Mouse (Mus musculus) thymus, postnatal 36 days (tissue): Measurements from ENCODE around the gene Flcn.

Source experiments
- DNase-seq, 2 experiments: peaks; one replicate each; pipeline ENCODE4 v3.0.0; 2022; ENCODE audit warnings: mixed read lengths in 2 of 2

The Flcn gene

GRCm38 (mm10) chr11:59805256-59805655 lies 4.6 kb downstream of the Flcn start:
- no peak for DNase-seq

- no peak for DNase-seq
These were observed 5.3 kb downstream of the Flcn start for GRCm38 (mm10) chr11:59804409-59805110.

GRCm38 (mm10) chr11:59803516-59803915 lies 6.3 kb downstream of the Flcn start:
- no peak for DNase-seq

GRCm38 (mm10) chr11:59801881-59802280 lies 7.9 kb downstream of the Flcn start:
- DNase-seq, result no peak

- no peak for DNase-seq
These were observed 9.4 kb downstream of the Flcn start for GRCm38 (mm10) chr11:59800412-59800811.

- DNase-seq, result no peak
These were observed 16.4 kb downstream of the Flcn start for GRCm38 (mm10) chr11:59793390-59793789.

GRCm38 (mm10) chr11:59789311-59789710 lies 20.5 kb downstream of the Flcn start:
- DNase-seq, result no peak

GRCm38 (mm10) chr11:59787199-59787781 lies 22.5 kb downstream of the Flcn start, which contains the start of gene Pld6:
TSS of gene Pld6 (minus strand) at chr11:59787645.
- peak; percentile 64 to 67 for DNase-seq

- DNase-seq, result no peak
These were observed 23.2 kb downstream of the Flcn start for GRCm38 (mm10) chr11:59786444-59787198.

GRCm38 (mm10) chr11:59783591-59783990 lies 26.2 kb downstream of the Flcn start:
- no peak for DNase-seq

GRCm38 (mm10) chr11:59782091-59782590 lies 27.7 kb downstream of the Flcn start:
- DNase-seq, result no peak

- DNase-seq, result no peak
These were observed 29.6 kb downstream of the Flcn start for GRCm38 (mm10) chr11:59780241-59780640.

GRCm38 (mm10) chr11:59779406-59779805 lies 30.4 kb downstream of the Flcn start:
- no peak for DNase-seq

- no peak for DNase-seq
These were observed 31.0 kb downstream of the Flcn start for GRCm38 (mm10) chr11:59778874-59779223.

GRCm38 (mm10) chr11:59778181-59778873 lies 31.5 kb downstream of the Flcn start:
- DNase-seq, result peak; percentile 79 to 81

- no peak for DNase-seq
These were observed 32.6 kb downstream of the Flcn start for GRCm38 (mm10) chr11:59777259-59777658.

- DNase-seq, result no peak
These were observed 34.2 kb downstream of the Flcn start for GRCm38 (mm10) chr11:59775435-59776148.

GRCm38 (mm10) chr11:59774522-59774921 lies 35.3 kb downstream of the Flcn start:
- no peak for DNase-seq

- no peak for DNase-seq
These were observed 36.9 kb downstream of the Flcn start for GRCm38 (mm10) chr11:59772902-59773301.

GRCm38 (mm10) chr11:59772291-59772690 lies 37.5 kb downstream of the Flcn start:
- DNase-seq, result no peak

GRCm38 (mm10) chr11:59770753-59771152 lies 39.1 kb downstream of the Flcn start:
- DNase-seq, result no peak

GRCm38 (mm10) chr11:59769738-59770137 lies 40.1 kb downstream of the Flcn start:
- no peak for DNase-seq
